Mouse (Mus musculus): ENCODE results near the gene Col6a5.
"Not testable (repeated sequence)": the region's sequence is repeated elsewhere in the genome, so short reads cannot be mapped to it uniquely, and the experiment has no call there.

Gene Col6a5

DNA sequence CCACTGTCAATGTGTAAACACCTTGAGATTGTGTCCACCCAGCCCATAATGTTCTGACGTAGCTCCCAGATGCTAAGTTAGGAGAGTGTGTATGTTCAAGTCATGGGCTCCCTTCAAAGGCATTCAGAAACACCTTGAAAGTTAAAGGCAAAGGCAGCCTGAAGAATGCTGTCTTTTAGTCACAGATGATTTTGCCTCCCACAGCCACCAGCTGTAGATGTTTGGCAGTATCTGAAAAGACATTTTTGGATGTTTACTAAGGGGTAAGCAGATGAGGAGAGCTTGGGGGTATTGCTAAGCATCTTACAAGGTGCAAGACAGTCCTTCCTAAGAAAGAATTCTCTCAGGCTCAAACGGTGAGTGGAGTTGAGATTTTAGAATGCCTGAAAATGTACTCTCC, 50.3 kb downstream of the Col6a5 start:
- DNase-seq (ENCODE audit: low read depth, low spot score): no peak

DNA sequence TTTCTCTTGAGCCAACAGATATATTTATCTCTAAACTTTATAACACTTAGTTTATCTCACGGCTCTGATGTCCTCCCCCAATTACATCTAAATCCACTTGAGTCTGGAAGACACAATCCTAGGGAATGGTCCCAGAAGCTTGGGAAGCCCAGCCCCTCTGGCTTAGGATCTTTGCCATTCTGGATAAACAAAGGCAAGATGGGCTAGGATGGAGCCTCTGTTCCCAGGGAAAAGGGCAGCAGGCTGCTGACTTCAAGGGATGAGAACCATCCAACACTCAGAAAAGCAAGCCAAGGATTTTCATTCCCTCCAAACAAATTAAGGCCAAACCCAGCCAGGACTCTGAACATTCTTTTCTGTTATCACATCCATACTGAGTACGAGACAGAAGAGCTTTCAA, 51.1 kb downstream of the Col6a5 start:
- no peak for DNase-seq (ENCODE audit: low read depth, low spot score)

DNA sequence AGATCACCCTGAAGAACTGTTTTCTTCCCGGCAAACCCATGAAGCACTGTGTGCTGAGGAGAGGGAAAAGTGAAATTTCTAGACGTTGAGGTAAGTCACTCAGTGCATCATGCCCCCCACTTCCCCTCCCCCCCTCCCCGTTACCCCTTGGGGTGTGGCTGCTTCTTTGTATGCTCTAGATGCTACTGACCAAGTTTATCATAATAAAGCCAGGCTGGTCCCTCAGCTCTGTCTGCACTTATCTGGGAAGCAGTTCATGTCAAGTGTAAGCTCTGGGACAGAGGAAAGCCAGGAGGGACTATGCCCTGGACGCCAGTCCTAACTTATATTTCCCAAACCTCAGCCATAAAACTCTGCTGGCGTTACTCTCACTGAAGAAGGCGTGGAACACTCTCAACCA, 53.0 kb downstream of the Col6a5 start:
- no peak for DNase-seq (ENCODE audit: low read depth, low spot score)

DNA sequence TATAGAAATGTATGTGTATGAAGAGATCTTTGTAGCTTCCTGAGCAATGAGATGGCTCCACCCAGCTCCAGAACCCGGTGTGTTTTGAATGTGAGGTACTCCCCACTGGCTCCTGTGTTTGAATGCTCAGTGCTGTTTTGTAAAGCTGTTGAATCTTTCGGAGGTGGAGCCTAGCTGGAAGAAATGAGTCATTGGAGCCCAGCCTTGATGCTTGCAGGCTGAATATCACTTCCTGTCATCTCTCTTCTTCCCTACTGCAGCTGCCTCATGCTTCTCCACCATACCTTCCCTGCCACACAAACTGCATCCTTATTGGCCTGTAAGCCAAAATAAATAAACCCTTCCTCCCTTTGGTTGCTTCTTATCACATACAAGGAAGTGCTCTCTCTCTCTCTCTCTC, 72.9 kb downstream of the Col6a5 start:
- DNase-seq (ENCODE audit: low read depth, low spot score): peak; percentile 92

DNA sequence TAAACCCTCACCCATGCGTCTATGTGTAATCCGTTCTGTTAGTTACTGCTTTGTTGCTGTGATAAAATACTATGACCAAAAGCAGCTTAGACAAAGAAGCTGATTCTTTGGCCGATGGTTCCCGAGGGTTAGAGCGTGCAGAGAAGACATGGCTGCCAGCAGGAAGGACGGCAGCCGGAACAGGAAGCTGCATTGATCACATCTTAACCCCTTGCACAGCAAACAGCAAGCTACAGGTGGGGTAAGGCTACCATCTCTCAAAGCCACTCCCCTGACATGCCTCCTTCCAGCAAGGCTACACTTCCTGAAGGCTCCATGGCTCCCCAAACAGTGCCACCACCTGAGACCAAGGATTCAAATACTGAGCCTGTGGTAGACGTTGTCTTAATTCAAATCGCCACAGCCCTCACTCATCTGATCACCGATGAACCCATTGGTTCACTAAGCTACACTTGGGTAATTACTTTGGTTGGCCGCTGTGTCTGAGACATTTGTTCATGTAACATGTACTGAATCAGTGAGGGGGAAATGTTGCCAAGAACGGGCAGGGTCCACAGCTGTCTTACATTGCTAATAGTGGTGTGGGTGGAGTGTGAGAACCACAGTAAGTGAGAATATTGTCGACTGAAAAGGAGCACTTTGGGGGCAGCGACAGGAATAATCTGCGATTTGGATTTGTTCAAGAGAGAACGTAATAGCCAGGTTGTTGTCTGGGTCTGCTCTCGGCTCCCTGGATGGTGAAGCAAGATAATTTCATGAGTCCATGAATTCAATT, 75.6 kb downstream of the Col6a5 start:
- no peak for DNase-seq (ENCODE audit: low read depth, low spot score)

DNA sequence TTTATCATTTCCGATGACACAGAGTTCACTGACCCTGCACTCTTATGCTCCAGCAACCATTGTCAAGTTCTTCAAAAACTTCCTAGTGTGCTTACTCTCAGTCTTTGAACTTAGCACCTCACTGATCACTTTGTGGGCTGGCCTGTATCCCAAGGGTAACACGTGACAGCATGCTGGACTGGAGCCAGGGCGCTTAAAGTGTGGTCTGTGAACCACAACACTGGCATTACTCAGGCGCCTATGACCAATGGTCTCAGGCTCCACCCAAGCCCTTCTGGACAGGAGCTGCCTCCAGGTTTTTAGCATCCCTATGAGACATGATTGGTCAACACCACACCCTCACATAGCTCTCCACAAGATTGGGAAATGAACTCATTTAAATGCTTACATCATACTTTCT, 79.7 kb downstream of the Col6a5 start:
- DNase-seq (ENCODE audit: low read depth, low spot score): no peak

DNA sequence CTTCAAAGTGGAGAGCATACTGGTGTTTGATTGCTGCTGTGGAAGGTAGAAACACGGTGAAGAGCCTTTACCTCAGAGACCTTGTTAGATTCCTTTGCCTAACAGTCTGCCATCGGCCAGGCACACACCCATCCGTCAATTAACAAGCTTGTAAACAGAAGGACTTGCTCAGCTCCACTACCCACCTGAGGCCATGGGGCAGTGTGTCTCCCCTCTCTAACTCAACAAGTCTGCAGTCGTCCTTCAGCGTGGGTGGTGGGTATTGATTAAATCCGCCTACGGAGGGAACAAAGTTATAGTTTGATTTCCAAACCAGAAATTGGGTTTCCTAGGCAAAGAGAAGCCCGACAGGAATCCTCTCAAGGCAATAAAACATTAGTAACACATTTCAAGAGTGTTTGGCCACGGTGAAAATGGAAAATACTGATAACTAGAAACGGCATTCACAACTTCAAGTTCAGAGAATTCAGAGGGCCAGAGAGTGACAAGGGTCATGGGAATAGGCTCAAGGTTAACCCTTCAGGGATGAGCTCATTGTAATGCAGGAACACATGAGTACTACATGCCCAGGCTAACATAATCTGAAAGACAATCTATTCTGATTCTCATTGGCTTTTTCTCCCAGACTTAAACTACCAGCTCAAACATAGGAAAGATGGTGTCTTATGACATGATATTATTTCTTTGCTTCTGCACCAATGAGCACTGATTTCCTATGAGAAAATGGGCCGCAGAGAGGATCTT, 81.9 kb downstream of the Col6a5 start:
- DNase-seq (ENCODE audit: low read depth, low spot score): no peak

DNA sequence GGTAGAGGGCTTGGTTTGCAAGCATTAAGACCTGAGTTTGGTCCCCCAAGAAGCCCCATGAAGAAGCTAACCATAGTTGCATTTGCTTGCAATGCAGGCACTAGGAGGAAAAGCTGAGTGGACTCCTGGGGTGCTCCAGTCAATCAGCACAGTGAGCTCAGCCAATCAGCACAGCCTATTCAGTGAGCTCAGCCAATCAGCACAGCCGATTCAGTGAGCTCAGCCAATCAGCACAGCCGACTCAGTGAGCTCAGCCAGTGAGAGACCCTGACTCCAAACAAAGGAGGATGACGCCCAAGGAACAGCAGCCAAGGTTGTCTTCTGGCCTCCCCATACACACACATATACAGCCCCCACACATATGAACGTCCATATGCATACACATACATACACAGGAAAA, 84.3 kb downstream of the Col6a5 start:
- no peak for DNase-seq (ENCODE audit: low read depth, low spot score)

DNA sequence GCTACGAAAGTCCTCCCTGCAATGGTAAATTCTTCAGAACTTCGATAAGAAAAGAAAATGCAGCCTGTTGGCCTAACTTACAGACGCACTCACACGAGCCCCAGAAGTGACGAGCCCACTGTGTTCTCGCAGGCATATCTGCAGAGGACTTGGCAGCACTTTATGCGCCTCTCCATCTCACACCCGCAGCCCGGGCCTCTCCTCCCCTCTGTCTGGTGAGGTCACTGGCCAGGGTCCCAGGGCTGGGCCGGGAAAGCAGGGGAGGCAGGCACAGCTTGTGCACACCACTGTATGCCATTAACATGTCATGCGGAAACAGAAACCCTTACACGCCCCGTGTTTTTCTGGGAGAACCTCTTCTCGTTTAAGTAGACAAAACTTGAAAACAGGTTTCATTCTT, 88.8 kb downstream of the Col6a5 start:
- DNase-seq (ENCODE audit: low read depth, low spot score): no peak

DNA sequence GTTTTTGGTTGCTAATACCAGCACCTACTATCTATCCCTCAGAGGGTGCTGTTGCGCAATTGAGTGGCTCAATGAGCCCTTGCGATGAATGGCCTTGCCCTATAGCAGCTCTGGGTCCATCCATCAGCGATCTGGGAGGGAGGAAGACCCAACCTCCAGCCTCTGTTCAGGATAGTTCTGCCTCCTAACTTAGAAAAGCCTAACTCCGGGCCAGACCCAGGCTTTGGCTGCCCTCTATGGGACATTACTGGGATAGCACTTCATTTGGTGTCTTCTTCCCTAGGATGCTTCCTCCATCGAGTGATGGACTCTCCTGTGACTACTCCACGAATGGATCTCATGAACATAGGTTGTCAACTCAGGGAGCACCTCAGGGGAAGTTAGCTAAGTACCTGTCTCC, 102.7 kb downstream of the Col6a5 start:
- peak; percentile 79 for DNase-seq (ENCODE audit: low read depth, low spot score)

DNA sequence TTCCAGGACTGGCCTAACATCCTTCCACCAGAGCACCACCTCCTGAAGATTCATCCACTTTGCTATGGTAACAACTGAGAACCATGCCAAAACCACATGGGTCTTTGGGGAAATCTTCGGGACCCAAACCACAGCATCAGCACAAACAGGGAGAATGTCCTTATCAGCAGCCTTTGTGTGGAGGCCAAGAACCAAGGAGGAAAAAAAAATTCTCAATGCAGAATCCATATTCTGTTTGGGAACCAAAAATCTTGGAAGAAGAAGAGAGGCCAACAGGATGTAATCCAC, 107.7 kb downstream of the Col6a5 start:
- peak; percentile 32 for DNase-seq (ENCODE audit: low read depth, low spot score)

DNA sequence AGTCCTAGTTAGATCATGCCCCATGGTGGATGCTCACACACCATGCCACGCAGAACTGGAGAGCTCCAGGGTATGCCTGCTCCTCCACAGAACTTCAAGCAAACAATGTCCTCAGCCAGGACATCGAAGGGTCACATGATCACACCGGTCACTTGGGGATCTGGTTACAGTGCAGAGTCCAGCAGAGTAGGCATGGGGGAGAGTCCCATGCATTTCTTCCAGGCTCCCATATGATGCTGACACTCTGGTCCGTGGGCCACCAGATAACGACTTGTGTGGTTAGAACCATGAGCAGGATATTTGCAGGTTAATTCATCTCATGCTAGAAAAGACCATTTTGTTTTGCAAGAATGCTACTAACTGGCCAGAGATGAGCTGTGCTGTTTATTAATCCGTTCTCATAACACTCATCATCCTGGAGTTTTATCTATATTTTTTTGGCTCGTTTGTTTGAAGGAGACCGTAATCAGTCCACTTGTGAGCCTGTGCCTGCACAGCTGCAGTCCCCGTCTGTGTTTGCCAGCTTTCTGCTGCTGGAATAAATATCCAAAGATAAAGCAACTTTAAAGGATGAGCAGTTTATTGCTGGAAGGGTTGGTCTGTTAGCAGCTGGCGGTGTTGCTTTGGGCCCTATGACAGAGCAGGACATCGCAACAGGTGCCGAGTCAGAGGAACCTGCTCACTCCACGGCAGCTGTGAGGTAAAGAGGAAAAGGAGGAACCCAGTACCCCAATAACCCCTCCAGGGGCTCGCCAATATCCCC, 108.2 kb downstream of the Col6a5 start:
- no peak for DNase-seq (ENCODE audit: low read depth, low spot score)

DNA sequence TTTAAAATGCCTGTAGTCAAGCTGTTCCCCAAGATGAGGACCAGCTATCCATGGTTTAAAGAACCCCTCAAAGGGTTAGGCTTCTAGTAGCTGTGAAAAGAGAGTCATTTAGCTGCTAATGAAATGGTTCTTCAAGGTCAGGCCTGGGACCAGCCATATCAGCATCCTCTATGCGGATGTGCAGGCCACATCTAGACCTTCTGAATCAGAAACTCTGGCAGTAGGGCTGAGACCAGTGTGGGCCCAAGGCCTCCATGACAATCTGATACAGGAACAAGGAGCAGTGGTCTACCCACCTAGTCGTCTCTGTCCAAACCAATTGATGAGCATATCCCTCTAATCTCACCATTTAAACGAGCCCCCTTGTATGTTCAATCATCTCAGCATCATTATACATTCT, 109.4 kb downstream of the Col6a5 start:
- no peak for DNase-seq (ENCODE audit: low read depth, low spot score)

DNA sequence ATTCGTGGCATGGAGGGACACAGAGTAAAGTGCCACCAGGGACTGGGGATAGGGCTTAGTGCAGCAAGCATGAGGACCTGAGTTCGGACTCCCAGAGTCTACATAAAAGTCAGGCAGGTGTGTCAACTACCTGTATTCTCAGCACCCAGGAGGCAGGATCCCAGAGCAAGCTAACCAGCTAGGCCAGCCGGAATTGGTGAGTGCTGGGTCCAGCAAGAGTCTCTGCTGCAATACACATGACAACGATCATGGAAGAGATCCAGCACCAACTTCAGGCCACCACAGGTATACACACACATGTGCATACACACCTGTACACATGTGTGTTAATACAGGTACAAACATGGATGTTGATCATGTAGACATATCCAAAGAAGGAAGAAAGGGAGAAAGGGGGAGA, 112.0 kb downstream of the Col6a5 start:
- no peak for DNase-seq (ENCODE audit: low read depth, low spot score)

DNA sequence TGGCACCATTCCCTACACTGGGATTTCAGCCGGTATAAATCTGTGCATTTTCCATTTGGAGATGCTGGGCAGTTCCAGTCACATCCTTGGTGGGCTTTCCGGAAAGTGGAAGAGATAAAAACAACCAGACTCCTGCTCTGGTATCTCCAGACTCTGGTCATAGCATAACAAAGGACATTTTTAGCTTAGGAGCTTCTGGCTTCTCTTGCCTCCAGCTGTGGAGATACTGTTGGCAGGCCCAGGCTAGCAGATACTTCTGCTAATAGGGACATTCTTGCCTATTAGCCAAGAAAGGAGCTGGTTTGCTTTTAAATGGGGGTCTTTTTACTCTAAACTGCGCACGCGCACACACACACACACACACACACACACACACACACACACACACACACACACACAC, 113.2 kb downstream of the Col6a5 start:
- DNase-seq (ENCODE audit: low read depth, low spot score): no peak

DNA sequence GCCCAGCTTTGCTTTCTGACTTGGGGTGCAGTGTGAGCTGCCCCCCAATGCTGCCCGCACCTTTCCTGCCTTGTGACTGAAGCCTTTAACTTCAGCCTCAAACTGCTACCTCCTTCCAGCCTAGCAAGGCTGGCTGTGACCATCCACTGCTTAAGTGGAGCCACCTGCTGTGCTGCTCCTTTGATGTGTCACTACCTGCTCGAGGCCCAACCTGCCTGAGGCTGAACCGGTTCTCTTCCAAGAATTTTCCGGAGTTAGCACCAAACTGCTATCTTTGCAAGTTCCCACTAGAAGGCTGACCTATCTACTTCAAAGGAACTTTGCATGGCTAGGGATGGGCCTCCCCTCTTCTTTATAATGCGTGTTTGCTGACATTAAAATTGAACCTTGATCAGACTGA, 119.1 kb downstream of the Col6a5 start:
- not testable (repeated sequence) for DNase-seq (ENCODE audit: low read depth, low spot score)

DNA sequence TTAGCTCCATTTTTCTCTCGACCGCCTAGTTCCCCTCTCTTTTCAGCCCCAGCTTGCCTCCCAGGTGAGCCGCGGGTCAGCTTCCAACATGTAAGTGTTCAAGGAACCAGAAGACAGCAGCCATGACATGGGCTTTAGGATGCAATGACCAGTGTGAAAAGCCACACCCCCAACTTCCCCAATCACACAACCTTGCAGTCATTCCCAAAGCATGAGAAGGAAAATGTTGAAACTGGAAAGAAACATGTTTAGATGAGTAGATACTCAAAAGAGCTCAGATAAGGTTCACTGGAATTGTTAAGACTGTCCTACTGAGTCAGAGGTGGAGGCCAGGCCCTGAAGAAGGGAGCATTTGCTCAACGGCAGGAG, 121.3 kb downstream of the Col6a5 start:
- DNase-seq (ENCODE audit: low read depth, low spot score): no peak

DNA sequence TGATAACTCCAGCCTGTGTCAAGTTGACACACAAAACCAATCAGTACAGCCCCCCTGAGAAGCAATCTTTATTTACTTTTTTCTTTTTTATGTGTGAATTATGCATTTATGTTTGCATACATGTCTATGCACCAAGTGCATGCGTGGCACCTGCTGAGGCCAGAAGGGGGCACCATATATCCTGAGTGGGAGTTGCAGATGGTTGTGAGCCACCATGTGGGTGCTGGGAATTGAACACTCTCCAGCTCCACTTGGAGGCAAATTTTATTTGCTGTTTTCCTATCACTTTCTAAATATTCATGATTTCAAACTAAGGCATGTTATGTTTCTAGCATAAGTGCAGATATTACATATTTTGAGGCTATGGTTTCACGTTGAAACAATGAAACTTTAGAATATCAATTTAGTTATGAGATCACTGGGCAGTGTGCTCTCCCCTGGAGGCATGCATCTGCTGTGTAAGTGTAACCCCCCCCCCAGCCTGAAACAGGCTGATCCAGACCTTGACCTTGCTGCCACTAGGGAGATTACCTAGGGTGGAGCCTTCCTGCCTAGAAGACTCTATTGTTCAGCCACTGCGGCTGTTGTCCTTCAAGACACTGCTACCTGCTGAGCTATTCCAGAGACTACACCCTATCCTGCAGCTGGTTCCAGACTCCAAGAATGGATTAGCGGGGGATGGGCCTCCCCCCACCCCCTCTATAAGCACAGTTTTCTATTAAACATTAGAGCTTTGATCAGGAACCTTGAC, 121.9 kb downstream of the Col6a5 start:
- no peak for DNase-seq (ENCODE audit: low read depth, low spot score)

DNA sequence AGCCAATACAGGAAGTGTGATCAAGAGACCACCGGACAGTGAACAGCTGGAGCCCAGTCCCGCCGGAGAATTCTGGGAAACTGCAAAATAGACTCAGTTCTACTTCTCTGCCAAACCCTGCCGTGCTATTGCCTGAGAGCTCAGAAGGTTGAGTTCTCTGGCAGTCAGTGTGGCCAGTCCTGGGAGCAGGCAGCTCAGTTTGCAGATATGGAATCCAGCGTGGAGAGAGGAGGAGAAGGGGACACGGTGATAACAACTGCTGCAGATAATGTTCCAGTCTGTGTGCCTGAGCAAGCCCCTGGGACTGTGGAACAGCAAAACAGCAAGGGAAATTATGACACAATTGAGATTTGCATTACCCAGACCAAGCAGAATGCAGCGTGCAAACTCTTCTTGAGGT, 124.9 kb downstream of the Col6a5 start:
- no peak for DNase-seq (ENCODE audit: low read depth, low spot score)

DNA sequence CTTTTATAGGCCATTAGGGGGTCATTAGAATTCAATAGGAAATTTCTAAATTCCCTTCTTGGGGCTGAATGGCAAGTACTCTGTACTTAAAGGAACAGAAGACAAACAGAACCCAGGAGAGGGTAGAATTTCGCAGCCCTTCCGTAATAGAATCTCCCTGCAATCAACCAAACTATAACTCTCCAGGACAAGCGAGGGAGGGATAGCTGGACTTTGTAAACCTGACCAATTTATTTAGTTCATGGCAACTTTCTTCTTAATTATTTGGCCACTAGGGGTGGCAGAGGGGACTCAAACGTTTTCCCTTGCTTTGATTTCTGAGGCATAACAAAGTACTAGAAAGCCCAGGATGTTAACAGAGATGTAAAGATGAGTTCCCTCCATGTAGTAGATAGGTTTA, 125.6 kb downstream of the Col6a5 start:
- no peak for DNase-seq (ENCODE audit: low read depth, low spot score)

DNA sequence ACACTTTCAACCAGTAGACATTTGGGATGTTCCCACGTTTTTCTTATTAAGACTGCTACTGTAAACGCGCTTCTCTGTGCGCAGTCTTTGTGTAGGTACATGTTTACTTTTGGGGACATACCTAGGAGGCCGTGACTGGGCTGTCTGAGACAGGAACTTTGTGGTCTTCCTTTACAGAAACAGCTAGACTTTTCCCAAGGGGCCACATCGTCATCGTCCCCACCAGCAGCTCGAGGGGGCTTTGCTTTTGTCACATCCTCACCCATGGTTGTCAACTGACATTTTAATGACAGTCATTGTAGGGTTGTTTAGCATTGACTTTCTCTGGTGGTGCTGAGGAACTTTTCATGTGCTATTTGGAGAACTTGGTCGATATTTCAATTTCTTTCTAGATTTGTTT, 129.2 kb downstream of the Col6a5 start:
- no peak for DNase-seq (ENCODE audit: low read depth, low spot score)

DNA sequence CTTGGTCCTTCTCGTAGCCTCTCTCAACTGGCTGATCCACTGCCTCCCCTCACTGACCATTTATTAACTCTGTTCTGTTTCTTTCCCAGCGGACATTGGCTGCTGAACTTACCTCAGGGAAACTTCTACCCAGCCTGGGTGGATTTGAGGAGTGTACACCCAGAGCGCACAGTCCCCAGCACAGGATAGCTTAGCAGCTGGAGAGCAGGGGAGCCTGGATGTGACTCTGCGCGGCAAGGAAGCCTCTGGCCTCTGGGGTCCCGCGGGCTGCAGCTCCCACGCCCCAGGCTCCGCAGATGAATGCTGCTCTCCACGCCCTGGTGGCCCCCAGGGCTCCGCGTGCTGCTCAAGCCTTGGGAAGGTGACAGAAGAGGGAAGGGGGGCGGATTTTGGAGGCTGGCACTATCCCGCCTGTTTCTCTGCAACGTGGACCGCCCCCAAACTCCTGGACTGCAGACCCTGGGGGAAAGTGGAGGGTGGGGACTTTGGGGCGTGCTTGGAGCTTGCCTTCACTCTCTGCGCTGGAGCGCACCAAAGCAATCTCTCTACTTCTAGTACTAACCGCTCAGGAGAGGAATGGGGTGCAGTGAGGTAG, 132.6 kb downstream of the Col6a5 start, which contains the start of gene Col6a6:
TSS of gene Col6a6 (minus strand) at position 370 of the 595 bp plus-strand sequence.
- DNase-seq (ENCODE audit: low read depth, low spot score): no peak

Measured in 3T3-L1 (cell line).